Mouse (Mus musculus): ENCODE measurements around the gene Iqcn.

Gene Iqcn

GRCm38 (mm10) chr8:70738211-70738610, 35.0 kb downstream of the Iqcn start:
- no peak for DNase-seq

- DNase-seq = no peak
Measured at GRCm38 (mm10) chr8:70741661-70742060, 38.4 kb downstream of the Iqcn start.

- DNase-seq = no peak
Measured at GRCm38 (mm10) chr8:70742176-70742575, 38.9 kb downstream of the Iqcn start.

- DNase-seq = no peak
Measured at GRCm38 (mm10) chr8:70742981-70743655, 39.9 kb downstream of the Iqcn start.

GRCm38 (mm10) chr8:70743656-70744590, 40.7 kb downstream of the Iqcn start:
- no peak for DNase-seq

GRCm38 (mm10) chr8:70744806-70745205, 41.5 kb downstream of the Iqcn start:
- no peak for DNase-seq

GRCm38 (mm10) chr8:70745691-70746220, 42.5 kb downstream of the Iqcn start:
- DNase-seq = no peak

- no peak for DNase-seq
Measured at GRCm38 (mm10) chr8:70746676-70747075, 43.4 kb downstream of the Iqcn start.

- no peak for DNase-seq
Measured at GRCm38 (mm10) chr8:70747211-70747890, 44.1 kb downstream of the Iqcn start.

- DNase-seq = no peak
Measured at GRCm38 (mm10) chr8:70748246-70749096, 45.2 kb downstream of the Iqcn start.

- DNase-seq = no peak
Measured at GRCm38 (mm10) chr8:70749097-70749674, 45.9 kb downstream of the Iqcn start.

- no peak for DNase-seq
Measured at GRCm38 (mm10) chr8:70750128-70750680, 46.9 kb downstream of the Iqcn start.

GRCm38 (mm10) chr8:70752000-70752764, 48.9 kb downstream of the Iqcn start:
- DNase-seq = peak; percentile 58

GRCm38 (mm10) chr8:70753151-70753550, 49.9 kb downstream of the Iqcn start:
- peak; percentile 87 for DNase-seq

GRCm38 (mm10) chr8:70754043-70754870, 51.0 kb downstream of the Iqcn start, which contains the start of gene Rab3a:
Gene Rab3a (plus strand): TSS chr8:70754679.
- peak; percentile 97 for DNase-seq

GRCm38 (mm10) chr8:70754871-70755660, 51.8 kb downstream of the Iqcn start:
- DNase-seq = peak; percentile 81

- DNase-seq = peak; percentile 4
Measured at GRCm38 (mm10) chr8:70755661-70756475, 52.6 kb downstream of the Iqcn start.

Data from right cerebral cortex, postnatal 25 days (tissue).